In the genomic region with DNA sequence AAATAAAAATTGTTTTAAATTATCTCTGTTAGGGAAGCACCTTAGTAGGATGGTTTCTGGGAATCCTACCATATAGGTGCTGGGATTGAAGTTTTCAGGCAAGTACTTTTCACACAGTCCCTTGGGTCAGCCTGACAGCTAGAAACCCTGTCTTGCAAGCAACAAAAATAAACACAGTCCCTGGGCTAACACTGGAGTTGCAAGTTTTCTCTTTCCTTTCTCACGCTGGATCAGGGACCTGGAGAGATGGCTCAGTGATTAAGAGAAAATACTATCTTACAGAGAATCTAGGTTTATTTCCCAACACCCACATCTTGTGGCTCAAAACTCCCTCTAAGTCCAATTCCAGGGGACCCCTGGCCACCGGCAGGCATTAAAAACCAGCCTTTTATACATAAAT, we compare ENCODE assay signal across 11 mouse cellular contexts. TPM values are rescaled to one million over a fixed set of nuclear protein-coding genes. Genes with fewer than 3 reads are reported as not detected.
A peak's percentile ranks its signal among the peaks of the same experiment; 100 is the strongest.
DNase-seq lines count a peak whose midpoint lies in the region; ATAC-seq and TF ChIP-seq lines count a peak whose summit lies in the region.
"Had no signal": no experiment of that assay in that cellular context is flagged by ENCODE, and none has a peak within 500 bp of the region (broad histone marks: within the 10 kb centered on the region; RNA-seq: fewer than 3 reads in every experiment).

No protein-coding gene starts in this region.

- no peak for DNase-seq in heart, adult 18-20 months
- DNase-seq in limb, embryonic 10.5 days (ENCODE audit: low spot score), result no peak
- no peak for DNase-seq in limb, embryonic 14.5 days (ENCODE audit: low spot score)
- no peak for DNase-seq in cerebellum, adult 18-20 months
- no peak for DNase-seq in forebrain, postnatal 0 days
- DNase-seq: lung, adult 2 months; thymus, adult 18-20 months had no signal

- no peaks in the 10 kb centered on the region for H3K9me3 ChIP-seq in heart, embryonic 13.5 days
- H3K9me3 ChIP-seq in limb, embryonic 12.5 days, result no peaks in the 10 kb centered on the region
- H3K9me3 ChIP-seq in limb, embryonic 10.5 days (replicated peaks), result no peaks in the 10 kb centered on the region
- H3K9me3 ChIP-seq in embryonic facial prominence, embryonic 13.5 days, result no peaks in the 10 kb centered on the region
- no peaks in the 10 kb centered on the region for H3K9me3 ChIP-seq in limb, embryonic 14.5 days (ENCODE audit: control insufficient read depth, low read length)
- no peaks in the 10 kb centered on the region for H3K9me3 ChIP-seq in forebrain, postnatal 0 days (ENCODE audit: low read length)

- peak overlapping the region; percentile 39 for H3K4me2 ChIP-seq in heart, embryonic 13.5 days
- no peak overlapping the region for H3K4me2 ChIP-seq in limb, embryonic 12.5 days
- H3K4me2 ChIP-seq in embryonic facial prominence, embryonic 13.5 days, result 0 out of 2 replicates have a peak overlapping the region, but pooled peaks have one; percentile 23
- no peak overlapping the region for H3K4me2 ChIP-seq in limb, embryonic 14.5 days (replicated peaks; ENCODE audit: low read depth, low read length, severe bottlenecking)
- H3K4me2 ChIP-seq in forebrain, postnatal 0 days (ENCODE audit: low read depth), result no peak overlapping the region

- no peaks in the 10 kb centered on the region for H3K27me3 ChIP-seq in heart, embryonic 13.5 days (replicated peaks)
- no peaks in the 10 kb centered on the region for H3K27me3 ChIP-seq in limb, embryonic 12.5 days
- no peaks in the 10 kb centered on the region for H3K27me3 ChIP-seq in limb, embryonic 10.5 days (ENCODE audit: low read depth, poor library complexity, severe bottlenecking)
- no peaks in the 10 kb centered on the region for H3K27me3 ChIP-seq in embryonic facial prominence, embryonic 13.5 days
- H3K27me3 ChIP-seq in limb, embryonic 14.5 days (ENCODE audit: control insufficient read depth, insufficient read depth, low read length), result no peaks in the 10 kb centered on the region
- H3K27me3 ChIP-seq in forebrain, postnatal 0 days (ENCODE audit: insufficient read depth, low read length), result no peaks in the 10 kb centered on the region

- no peak for ATAC-seq in heart, embryonic 13.5 days (ENCODE audit: extremely low read depth, insufficient number of reproducible peaks, low FRiP score, low TSS enrichment)
- ATAC-seq in limb, embryonic 12.5 days (ENCODE audit: insufficient number of reproducible peaks, insufficient read depth, low FRiP score, low TSS enrichment, low read depth), result no peak
- ATAC-seq in embryonic facial prominence, embryonic 13.5 days (ENCODE audit: insufficient number of reproducible peaks, insufficient read depth, low FRiP score, low TSS enrichment, low read depth), result no peak
- ATAC-seq in limb, embryonic 14.5 days (ENCODE audit: low FRiP score, low read depth), result no peak
- ATAC-seq in forebrain, postnatal 0 days, result no peak

- H3K36me3 ChIP-seq in heart, embryonic 13.5 days, result peaks cover 41% of the 10 kb centered on the region
- peaks cover 41% of the 10 kb centered on the region for H3K36me3 ChIP-seq in limb, embryonic 12.5 days
- H3K36me3 ChIP-seq in limb, embryonic 10.5 days, result peaks cover 43% of the 10 kb centered on the region
- H3K36me3 ChIP-seq in embryonic facial prominence, embryonic 13.5 days, result peaks cover 42% of the 10 kb centered on the region
- H3K36me3 ChIP-seq in limb, embryonic 14.5 days (ENCODE audit: control insufficient read depth, insufficient read depth, low read length), result peaks cover 41% of the 10 kb centered on the region
- H3K36me3 ChIP-seq in forebrain, postnatal 0 days (ENCODE audit: insufficient read depth), result peaks cover 36% of the 10 kb centered on the region

- H3K4me1 ChIP-seq in heart, embryonic 13.5 days, result peaks cover 75% of the 10 kb centered on the region
- H3K4me1 ChIP-seq in limb, embryonic 12.5 days (replicated peaks), result peaks cover 27% of the 10 kb centered on the region
- H3K4me1 ChIP-seq in limb, embryonic 10.5 days, result peaks cover 37% of the 10 kb centered on the region
- peaks cover 37% of the 10 kb centered on the region for H3K4me1 ChIP-seq in embryonic facial prominence, embryonic 13.5 days
- H3K4me1 ChIP-seq in limb, embryonic 14.5 days (ENCODE audit: control insufficient read depth, insufficient read depth, low read length), result peaks cover 8% of the 10 kb centered on the region
- no peaks in the 10 kb centered on the region for H3K4me1 ChIP-seq in forebrain, postnatal 0 days (ENCODE audit: insufficient read depth)

- H3K27ac ChIP-seq in heart, embryonic 13.5 days (replicated peaks), result peak overlapping the region; percentile 96
- peak overlapping the region; percentile 72; the same call in 1 of the 2 replicates for H3K27ac ChIP-seq in limb, embryonic 12.5 days
- no peak overlapping the region for H3K27ac ChIP-seq in limb, embryonic 10.5 days
- H3K27ac ChIP-seq in embryonic facial prominence, embryonic 13.5 days, result peak overlapping the region; percentile 83
- H3K27ac ChIP-seq in limb, embryonic 14.5 days (replicated peaks; ENCODE audit: low read depth, low read length), result peak overlapping the region; percentile 58
- H3K27ac ChIP-seq in forebrain, postnatal 0 days (ENCODE audit: low read depth, low read length), result no peak overlapping the region

- peak overlapping the region; percentile 74 for H3K9ac ChIP-seq in heart, embryonic 13.5 days
- H3K9ac ChIP-seq in limb, embryonic 12.5 days (replicated peaks), result no peak overlapping the region
- H3K9ac ChIP-seq in embryonic facial prominence, embryonic 13.5 days, result no peak overlapping the region
- H3K9ac ChIP-seq in limb, embryonic 14.5 days (ENCODE audit: low read depth, low read length, severe bottlenecking), result no peak overlapping the region
- H3K9ac ChIP-seq in forebrain, postnatal 0 days, result no peak overlapping the region

- no peak for TF ChIP-seq CTCF in forebrain, postnatal 0 days (IDR thresholded peaks at IDR 0.05; ENCODE audit: low read depth)

- WGBS in heart, embryonic 13.5 days, result 24% methylated on average over 2 of the region's 2 CpGs
- 27% methylated on average over 2 of the region's 2 CpGs for WGBS in limb, embryonic 12.5 days
- 31% methylated on average over 2 of the region's 2 CpGs for WGBS in limb, embryonic 10.5 days
- WGBS in embryonic facial prominence, embryonic 13.5 days, result 33% methylated on average over 2 of the region's 2 CpGs
- WGBS in limb, embryonic 14.5 days, result 25% methylated on average over 2 of the region's 2 CpGs
- 45% methylated on average over 2 of the region's 2 CpGs for WGBS in forebrain, postnatal 0 days

- no peak for TF ChIP-seq POLR2A in limb, embryonic 14.5 days (IDR thresholded peaks at IDR 0.05; ENCODE audit: borderline replicate concordance, extremely low read depth, insufficient read depth, insufficient read length)

- H3K4me3 ChIP-seq in heart, embryonic 13.5 days, result no peak overlapping the region
- no peak overlapping the region for H3K4me3 ChIP-seq in limb, embryonic 12.5 days (replicated peaks)
- H3K4me3 ChIP-seq in limb, embryonic 10.5 days, result no peak overlapping the region
- no peak overlapping the region for H3K4me3 ChIP-seq in embryonic facial prominence, embryonic 13.5 days
- H3K4me3 ChIP-seq in limb, embryonic 14.5 days (replicated peaks; ENCODE audit: low read length), result no peak overlapping the region
- no peak overlapping the region for H3K4me3 ChIP-seq in forebrain, postnatal 0 days (ENCODE audit: low read depth, low read length)
- H3K4me3 ChIP-seq: myocyte had no signal

RNA-seq across cellular contexts. Expression of gene Micall1, which starts 11.6 kb away (rescaled TPM):
- 15.4 and 15.6 TPM in 2 replicates for polyA plus RNA-seq in heart, embryonic 13.5 days (2015; fragmentation: Nextera tagmentation; extraction: Ambion mirVana)
- total RNA-seq in heart, adult 18-20 months (2021), result 10 to 100 TPM; 38.5 to 44.1 TPM
- polyA plus RNA-seq in limb, embryonic 12.5 days (2016; fragmentation: Nextera tagmentation; extraction: Ambion mirVana), result 12.2 and 13.0 TPM in 2 replicates
- 6.8 and 9.7 TPM in 2 replicates for polyA plus RNA-seq in limb, embryonic 10.5 days (2016; fragmentation: Nextera tagmentation; extraction: Ambion mirVana)
- polyA plus RNA-seq in embryonic facial prominence, embryonic 13.5 days (2015; fragmentation: Nextera tagmentation; extraction: Ambion mirVana), result 12.8 and 13.8 TPM in 2 replicates
- 31.0 and 35.4 TPM in 2 replicates for polyA plus RNA-seq in limb, embryonic 14.5 days (2012; rRNA removed)
- polyA plus RNA-seq in limb, embryonic 14.5 days (2014; fragmentation: Nextera tagmentation; extraction: Ambion mirVana), result 12.8 and 14.8 TPM in 2 replicates
- total RNA-seq in forebrain, postnatal 0 days (2014; rRNA removed), result 23.8 and 29.1 TPM in 2 replicates
- 7.2 and 8.0 TPM in 2 replicates for polyA plus RNA-seq in forebrain, postnatal 0 days (2015; fragmentation: Nextera tagmentation; extraction: Ambion mirVana)

RNA-seq across cellular contexts. Expression of gene Eif3l, which starts 22.2 kb away (rescaled TPM):
- 154 and 160 TPM in 2 replicates for polyA plus RNA-seq in heart, embryonic 13.5 days (2015; fragmentation: Nextera tagmentation; extraction: Ambion mirVana)
- total RNA-seq in heart, adult 18-20 months (2021), result 10 to 100 TPM; 70.4 to 73.8 TPM
- 232 and 241 TPM in 2 replicates for polyA plus RNA-seq in limb, embryonic 12.5 days (2016; fragmentation: Nextera tagmentation; extraction: Ambion mirVana)
- 278 and 295 TPM in 2 replicates for polyA plus RNA-seq in limb, embryonic 10.5 days (2016; fragmentation: Nextera tagmentation; extraction: Ambion mirVana)
- 232 and 244 TPM in 2 replicates for polyA plus RNA-seq in embryonic facial prominence, embryonic 13.5 days (2015; fragmentation: Nextera tagmentation; extraction: Ambion mirVana)
- 198 and 206 TPM in 2 replicates for polyA plus RNA-seq in limb, embryonic 14.5 days (2012; rRNA removed)
- polyA plus RNA-seq in limb, embryonic 14.5 days (2014; fragmentation: Nextera tagmentation; extraction: Ambion mirVana), result 214 and 219 TPM in 2 replicates
- 213 and 218 TPM in 2 replicates for total RNA-seq in forebrain, postnatal 0 days (2014; rRNA removed)
- polyA plus RNA-seq in forebrain, postnatal 0 days (2015; fragmentation: Nextera tagmentation; extraction: Ambion mirVana), result 179 and 191 TPM in 2 replicates

RNA-seq across cellular contexts. Expression of gene Ankrd54, which starts 34.4 kb away (rescaled TPM):
- 23.9 and 25.4 TPM in 2 replicates for polyA plus RNA-seq in heart, embryonic 13.5 days (2015; fragmentation: Nextera tagmentation; extraction: Ambion mirVana)
- total RNA-seq in heart, adult 18-20 months (2021), result 1 to 10 TPM; 7.2 to 8.6 TPM
- 63.7 and 67.1 TPM in 2 replicates for polyA plus RNA-seq in limb, embryonic 12.5 days (2016; fragmentation: Nextera tagmentation; extraction: Ambion mirVana)
- polyA plus RNA-seq in limb, embryonic 10.5 days (2016; fragmentation: Nextera tagmentation; extraction: Ambion mirVana), result 73.8 and 77.9 TPM in 2 replicates
- 54.1 and 57.7 TPM in 2 replicates for polyA plus RNA-seq in embryonic facial prominence, embryonic 13.5 days (2015; fragmentation: Nextera tagmentation; extraction: Ambion mirVana)
- polyA plus RNA-seq in limb, embryonic 14.5 days (2012; rRNA removed), result 58.3 and 72.3 TPM in 2 replicates
- polyA plus RNA-seq in limb, embryonic 14.5 days (2014; fragmentation: Nextera tagmentation; extraction: Ambion mirVana), result 44.4 and 54.3 TPM in 2 replicates
- total RNA-seq in forebrain, postnatal 0 days (2014; rRNA removed), result 43.3 and 50.5 TPM in 2 replicates
- 41.2 and 45.8 TPM in 2 replicates for polyA plus RNA-seq in forebrain, postnatal 0 days (2015; fragmentation: Nextera tagmentation; extraction: Ambion mirVana)

RNA-seq across cellular contexts. Expression of gene Polr2f, which starts 43.7 kb away (rescaled TPM):
- 231 and 244 TPM in 2 replicates for polyA plus RNA-seq in heart, embryonic 13.5 days (2015; fragmentation: Nextera tagmentation; extraction: Ambion mirVana)
- total RNA-seq in heart, adult 18-20 months (2021), result 100 to 1,000 TPM; 135 TPM
- 353 and 382 TPM in 2 replicates for polyA plus RNA-seq in limb, embryonic 12.5 days (2016; fragmentation: Nextera tagmentation; extraction: Ambion mirVana)
- 351 and 426 TPM in 2 replicates for polyA plus RNA-seq in limb, embryonic 10.5 days (2016; fragmentation: Nextera tagmentation; extraction: Ambion mirVana)
- 348 and 353 TPM in 2 replicates for polyA plus RNA-seq in embryonic facial prominence, embryonic 13.5 days (2015; fragmentation: Nextera tagmentation; extraction: Ambion mirVana)
- polyA plus RNA-seq in limb, embryonic 14.5 days (2012; rRNA removed), result 116 and 192 TPM in 2 replicates
- polyA plus RNA-seq in limb, embryonic 14.5 days (2014; fragmentation: Nextera tagmentation; extraction: Ambion mirVana), result 326 and 334 TPM in 2 replicates
- total RNA-seq in forebrain, postnatal 0 days (2014; rRNA removed), result 48.6 and 111 TPM in 2 replicates
- 362 and 414 TPM in 2 replicates for polyA plus RNA-seq in forebrain, postnatal 0 days (2015; fragmentation: Nextera tagmentation; extraction: Ambion mirVana)

RNA-seq across cellular contexts. Expression of gene 1700088E04Rik, which starts 43.9 kb away (rescaled TPM):
- polyA plus RNA-seq in heart, embryonic 13.5 days (2015; fragmentation: Nextera tagmentation; extraction: Ambion mirVana), result 6.0 TPM in 2 replicates
- total RNA-seq in heart, adult 18-20 months (2021), result 1 to 10 TPM in 1 of 2 experiments, under 1 TPM in 1; 0.89 to 3.4 TPM
- polyA plus RNA-seq in limb, embryonic 12.5 days (2016; fragmentation: Nextera tagmentation; extraction: Ambion mirVana), result 4.1 and 8.4 TPM in 2 replicates
- polyA plus RNA-seq in limb, embryonic 10.5 days (2016; fragmentation: Nextera tagmentation; extraction: Ambion mirVana), result 5.2 and 5.7 TPM in 2 replicates
- polyA plus RNA-seq in embryonic facial prominence, embryonic 13.5 days (2015; fragmentation: Nextera tagmentation; extraction: Ambion mirVana), result 9.7 and 10.2 TPM in 2 replicates
- polyA plus RNA-seq in limb, embryonic 14.5 days (2012; rRNA removed), result 3.8 and 4.7 TPM in 2 replicates
- 6.1 and 7.1 TPM in 2 replicates for polyA plus RNA-seq in limb, embryonic 14.5 days (2014; fragmentation: Nextera tagmentation; extraction: Ambion mirVana)
- total RNA-seq in forebrain, postnatal 0 days (2014; rRNA removed), result 11.8 and 15.2 TPM in 2 replicates
- 19.3 and 23.7 TPM in 2 replicates for polyA plus RNA-seq in forebrain, postnatal 0 days (2015; fragmentation: Nextera tagmentation; extraction: Ambion mirVana)

Comparison
In these comparisons a context has a peak if more than half of its experiments do, and no peak if none do; other contexts are left out.
1. H3K27ac ChIP-seq: peak in heart, embryonic 13.5 days (single experiment), limb, embryonic 12.5 days (single experiment), embryonic facial prominence, embryonic 13.5 days (single experiment) and limb, embryonic 14.5 days (single experiment); none in limb, embryonic 10.5 days (single experiment) and forebrain, postnatal 0 days (single experiment).
2. H3K4me2 ChIP-seq: peak in heart, embryonic 13.5 days (single experiment) and embryonic facial prominence, embryonic 13.5 days (single experiment); none in limb, embryonic 12.5 days (single experiment), limb, embryonic 14.5 days (single experiment) and forebrain, postnatal 0 days (single experiment).